Mouse (Mus musculus) intestine, embryonic 16.5 days (tissue): ENCODE measurements at regions not wholly inside any gene's neighbourhood (a gene's known extent, or its start where the extent isn't known, plus 50 kb on each side); places are given as distances from the start of the nearest gene placed in this dataset.

Source experiments
- ATAC-seq: fragments of 200-750 bp; cut with Nextera tagmentation; 2 replicates; pipeline ENCODE4 v1.8.0; 2017; ENCODE audit warnings: moderate TSS enrichment, moderate library complexity
- H3K27ac ChIP-seq: fragments of 300-500 bp; sonication (generic); 2 replicates; pipeline ENCODE4 v1.5.1; 2014; ENCODE audit warnings: mild to moderate bottlenecking, low read length
- H3K27me3 ChIP-seq: fragments of 300-500 bp; sonication (generic); replicated peaks from 2 replicates; pipeline ENCODE4 v1.6.1; 2014; ENCODE audit warnings: low read length, control low read depth, mixed read lengths; ENCODE audit not compliant: control insufficient read depth, insufficient read depth
- H3K36me3 ChIP-seq: fragments of 300-500 bp; sonication (generic); 2 replicates; pipeline ENCODE4 v1.6.1; 2014; ENCODE audit warnings: low read length, control low read depth; ENCODE audit not compliant: control insufficient read depth, insufficient read depth
- H3K4me1 ChIP-seq: fragments of 300-500 bp; sonication (generic); 2 replicates; pipeline ENCODE4 v1.6.1; 2014; ENCODE audit warnings: low read length, control low read depth, mixed read lengths; ENCODE audit not compliant: control insufficient read depth, insufficient read depth
- H3K4me2 ChIP-seq: fragments of 300-500 bp; sonication (generic); 2 replicates; pipeline ENCODE4 v1.6.1; 2014; ENCODE audit warnings: low read depth, low read length, control low read depth
- H3K4me3 ChIP-seq: fragments of 300-500 bp; sonication (generic); 2 replicates; pipeline ENCODE4 v1.5.1; 2014; ENCODE audit warnings: mild to moderate bottlenecking, low read length
- H3K9ac ChIP-seq: fragments of 300-500 bp; sonication (generic); 2 replicates; pipeline ENCODE4 v1.6.1; 2014; ENCODE audit warnings: low read depth, low read length
- H3K9me3 ChIP-seq: fragments of 300-500 bp; sonication (generic); 2 replicates; pipeline ENCODE4 v1.6.1; 2016; ENCODE audit warnings: low read length, control low read depth; ENCODE audit not compliant: control insufficient read depth
- WGBS: fragments of 180-500 bp; shearing (Covaris S2); extraction: QIAGEN DNeasy Blood & Tissue Kit; methylation state at CpG from one replicate; pipeline ENCODE4 v1.1.7; 2014; 5-methylcytosine and 5-hydroxymethylcytosine counted together

- no peak overlapping the region for H3K27ac ChIP-seq
- H3K36me3 ChIP-seq: no peaks in the 10 kb centered on the region
- H3K4me2 ChIP-seq: no peak overlapping the region
- WGBS: 32% methylated on average over 6 of the region's 6 CpGs
- H3K27me3 ChIP-seq: no peaks in the 10 kb centered on the region
- H3K9me3 ChIP-seq: no peaks in the 10 kb centered on the region
- no peak overlapping the region for H3K9ac ChIP-seq
- no peak for ATAC-seq
- no peak overlapping the region for H3K4me3 ChIP-seq
- no peaks in the 10 kb centered on the region for H3K4me1 ChIP-seq
Observed at GRCm38 (mm10) chr14:101352046-101353008, 152.2 kb upstream of the Prr30 start.

DNA sequence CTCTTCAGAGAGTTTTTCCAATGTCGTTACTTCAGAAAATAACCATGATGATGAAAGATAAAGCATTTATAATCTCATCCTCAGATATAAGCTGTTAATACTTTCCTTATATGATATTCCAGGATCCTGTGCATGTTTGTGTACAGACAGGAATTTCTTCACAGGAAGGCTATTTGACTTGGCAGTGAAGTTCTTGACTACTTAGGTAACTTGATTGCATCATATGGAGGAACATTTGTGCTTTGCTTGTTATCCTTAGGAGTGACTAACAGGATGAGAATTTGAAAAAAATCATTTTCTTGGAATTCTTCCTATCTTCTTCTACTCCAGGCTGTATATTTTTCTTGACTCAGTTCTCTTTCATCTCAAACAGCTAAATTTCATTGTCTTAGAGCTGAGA is 140.2 kb upstream of the Prr30 start:
- H3K9me3 ChIP-seq: no peaks in the 10 kb centered on the region
- H3K27ac ChIP-seq: no peak overlapping the region
- no peak overlapping the region for H3K4me3 ChIP-seq
- no peak for ATAC-seq
- no peaks in the 10 kb centered on the region for H3K4me1 ChIP-seq
- no peak overlapping the region for H3K4me2 ChIP-seq
- H3K36me3 ChIP-seq: no peaks in the 10 kb centered on the region
- no peaks in the 10 kb centered on the region for H3K27me3 ChIP-seq
- 88% methylated on average over 1 of the region's 1 CpGs for WGBS
- H3K9ac ChIP-seq: no peak overlapping the region

- no peak overlapping the region for H3K27ac ChIP-seq
- H3K4me3 ChIP-seq: no peak overlapping the region
- no peaks in the 10 kb centered on the region for H3K36me3 ChIP-seq
- H3K4me1 ChIP-seq: no peaks in the 10 kb centered on the region
- no peak for ATAC-seq
- no peak overlapping the region for H3K4me2 ChIP-seq
- no peaks in the 10 kb centered on the region for H3K27me3 ChIP-seq
- H3K9me3 ChIP-seq: no peaks in the 10 kb centered on the region
- H3K9ac ChIP-seq: no peak overlapping the region
- 61% methylated on average over 4 of the region's 4 CpGs for WGBS
Observed at GRCm38 (mm10) chr14:101332015-101332414, 131.9 kb upstream of the Prr30 start.

DNA sequence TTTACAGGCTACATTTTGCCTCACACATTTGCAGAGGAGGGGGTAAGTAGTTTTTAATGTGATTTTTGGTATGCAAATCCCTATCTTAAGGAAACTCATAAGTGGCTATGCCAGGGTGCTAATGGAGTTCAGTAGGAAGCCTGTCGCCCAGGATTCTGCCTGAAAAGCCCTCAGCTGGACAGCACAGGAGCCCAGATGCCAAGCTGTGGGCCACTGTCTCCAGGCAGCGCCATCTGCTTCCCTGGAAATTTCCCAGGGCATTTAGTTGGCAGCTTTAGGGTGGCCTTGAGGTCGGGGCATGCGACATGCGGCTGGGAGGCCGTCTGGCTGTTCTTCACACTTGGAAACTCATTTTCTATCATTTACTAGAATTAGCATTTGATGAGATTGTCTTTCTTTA is 127.3 kb upstream of the Prr30 start:
- no peaks in the 10 kb centered on the region for H3K9me3 ChIP-seq
- 77% methylated on average over 6 of the region's 6 CpGs for WGBS
- no peak overlapping the region for H3K27ac ChIP-seq
- H3K4me2 ChIP-seq: no peak overlapping the region
- H3K9ac ChIP-seq: no peak overlapping the region
- no peak for ATAC-seq
- H3K27me3 ChIP-seq: no peaks in the 10 kb centered on the region
- no peaks in the 10 kb centered on the region for H3K36me3 ChIP-seq
- H3K4me3 ChIP-seq: no peak overlapping the region
- no peaks in the 10 kb centered on the region for H3K4me1 ChIP-seq

DNA sequence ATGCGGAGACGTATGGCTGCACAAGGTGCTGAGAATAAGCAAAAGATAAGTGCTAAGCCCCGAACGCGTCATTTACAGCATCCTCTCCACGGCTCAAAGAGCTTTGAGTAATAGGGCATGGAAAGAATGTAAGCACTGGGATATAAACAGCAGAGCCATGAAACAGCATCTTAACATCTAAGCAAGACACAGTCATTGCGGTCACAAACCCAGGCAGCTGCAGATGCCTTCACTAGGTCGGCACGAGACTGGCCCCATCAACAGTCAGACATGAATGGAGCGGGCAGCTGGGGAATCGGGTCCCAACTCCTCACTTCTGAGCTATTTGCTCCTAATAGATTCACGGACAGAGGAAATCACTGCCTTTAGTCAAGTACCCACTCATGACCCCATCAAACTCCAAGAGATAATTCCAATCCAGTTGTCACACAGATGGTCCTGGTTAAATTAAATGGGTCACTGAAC is 126.4 kb upstream of the Prr30 start:
- ATAC-seq: no peak
- Histone ChIP-seq H3K4me2 (no peak overlapping the region), H3K4me1 (no peaks in the 10 kb centered on the region), H3K36me3 (no peaks in the 10 kb centered on the region), H3K27ac (no peak overlapping the region), H3K4me3 (no peak overlapping the region), H3K9ac (no peak overlapping the region), H3K27me3 (no peaks in the 10 kb centered on the region), H3K9me3 (no peaks in the 10 kb centered on the region)
- WGBS: 39% methylated on average over 12 of the region's 12 CpGs

DNA sequence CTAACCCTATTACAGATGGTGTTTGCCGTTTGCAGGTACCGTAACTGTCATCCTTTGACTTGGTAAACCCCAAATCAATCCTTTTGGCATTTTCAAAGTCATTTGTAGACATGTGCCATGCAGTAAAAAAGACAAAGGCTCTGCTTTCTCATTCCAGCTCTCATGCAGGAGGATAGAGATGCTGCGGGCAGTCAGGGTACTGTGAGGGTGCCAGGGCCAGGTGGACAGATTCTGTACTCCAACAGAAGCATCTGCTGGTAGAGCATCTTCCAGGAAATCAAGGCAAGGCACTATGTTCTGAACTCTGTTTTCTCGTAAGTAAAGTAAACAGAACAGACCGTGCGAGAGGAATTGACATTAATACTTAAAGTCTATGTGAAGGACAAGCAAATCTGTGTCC is 123.2 kb upstream of the Prr30 start:
- Histone ChIP-seq H3K4me2 (no peak overlapping the region), H3K36me3 (no peaks in the 10 kb centered on the region), H3K27me3 (no peaks in the 10 kb centered on the region), H3K9me3 (no peaks in the 10 kb centered on the region), H3K27ac (no peak overlapping the region), H3K4me1 (no peaks in the 10 kb centered on the region), H3K4me3 (no peak overlapping the region), H3K9ac (no peak overlapping the region)
- ATAC-seq: no peak
- WGBS: 82% methylated on average over 6 of the region's 6 CpGs

DNA sequence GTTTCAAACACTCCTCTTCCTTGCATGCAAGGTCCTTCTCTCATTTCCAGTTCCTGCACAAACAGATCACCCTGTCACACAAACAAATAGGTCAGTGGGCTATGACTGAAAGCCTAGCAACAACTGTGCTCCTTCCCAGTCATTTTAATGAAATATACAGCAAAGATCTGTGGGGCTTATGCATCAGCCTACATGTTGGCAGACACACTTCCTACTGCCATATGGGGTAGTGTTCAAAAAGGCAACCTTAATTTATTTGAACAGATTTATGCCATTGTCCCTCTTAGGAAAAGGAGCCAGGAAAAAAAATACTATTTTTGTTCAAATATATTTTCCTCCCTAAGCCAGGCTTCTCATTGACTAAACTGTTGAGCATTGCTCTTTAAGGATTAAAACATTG is 107.8 kb upstream of the Prr30 start:
- ATAC-seq: no peak
- H3K4me3 ChIP-seq: no peak overlapping the region
- H3K9me3 ChIP-seq: no peaks in the 10 kb centered on the region
- no peak overlapping the region for H3K9ac ChIP-seq
- no peak overlapping the region for H3K27ac ChIP-seq
- H3K36me3 ChIP-seq: no peaks in the 10 kb centered on the region
- H3K4me2 ChIP-seq: no peak overlapping the region
- no peaks in the 10 kb centered on the region for H3K4me1 ChIP-seq
- H3K27me3 ChIP-seq: no peaks in the 10 kb centered on the region

DNA sequence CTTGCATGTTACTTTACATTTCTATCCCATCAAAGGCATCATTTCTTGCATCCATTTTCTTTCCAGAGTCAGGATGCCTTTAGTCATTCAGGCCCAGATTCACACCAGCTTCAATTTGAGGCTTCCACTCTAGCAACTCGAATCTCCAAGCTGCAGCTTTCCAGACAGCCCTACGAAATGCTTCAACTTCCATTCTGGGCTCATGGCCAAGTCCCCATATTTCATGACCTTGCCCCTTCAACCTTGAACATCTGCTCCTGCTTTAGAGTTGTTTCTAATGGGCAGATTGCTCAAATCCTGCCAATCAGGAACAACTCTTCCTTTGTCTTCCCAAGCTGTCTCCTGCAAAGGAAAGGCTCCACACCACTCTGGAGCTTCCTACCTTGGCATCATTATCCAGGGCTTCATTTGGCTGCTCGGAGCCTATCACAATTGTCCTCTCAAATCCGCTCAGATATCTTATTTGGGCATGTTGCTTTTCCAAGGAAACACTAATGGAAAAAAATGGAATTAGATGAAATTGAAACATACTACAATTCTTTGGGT is 104.4 kb upstream of the Prr30 start:
- ATAC-seq: peak; percentile 50; the same call in 1 of the 2 replicates
- Histone ChIP-seq H3K36me3 (no peaks in the 10 kb centered on the region), H3K4me1 (no peaks in the 10 kb centered on the region), H3K4me2 (no peak overlapping the region), H3K9me3 (no peaks in the 10 kb centered on the region), H3K9ac (no peak overlapping the region), H3K27me3 (no peaks in the 10 kb centered on the region), H3K4me3 (no peak overlapping the region), H3K27ac (no peak overlapping the region)
- 59% methylated on average over 4 of the region's 4 CpGs for WGBS

- no peak overlapping the region for H3K4me2 ChIP-seq
- WGBS: 90% methylated on average over 3 of the region's 3 CpGs
- no peak overlapping the region for H3K9ac ChIP-seq
- no peak for ATAC-seq
- H3K4me1 ChIP-seq: no peaks in the 10 kb centered on the region
- no peak overlapping the region for H3K4me3 ChIP-seq
- H3K27ac ChIP-seq: no peak overlapping the region
- no peaks in the 10 kb centered on the region for H3K27me3 ChIP-seq
- no peaks in the 10 kb centered on the region for H3K36me3 ChIP-seq
- no peaks in the 10 kb centered on the region for H3K9me3 ChIP-seq
Observed at GRCm38 (mm10) chr14:101297841-101298240, 97.7 kb upstream of the Prr30 start.
